Mouse (Mus musculus) limb, embryonic 14.5 days (tissue): ENCODE results near the gene Gm20388. TPM values are rescaled to one million over a fixed set of nuclear protein-coding genes. Genes with fewer than 3 reads are reported as not detected.

Source experiments
- ATAC-seq: fragments of 200-750 bp; cut with Nextera tagmentation; 2 replicates; pipeline ENCODE4 v1.8.0; 2017; ENCODE audit warnings: low read depth, moderate number of reproducible peaks, moderate TSS enrichment; ENCODE audit not compliant: low FRiP score
- DNase-seq: peaks from one replicate; pipeline ENCODE4 v3.0.0-alpha.2; 2015; ENCODE audit warnings: low spot score
- H3K27ac ChIP-seq: fragments of 300-500 bp; sonication (generic); replicated peaks from 2 replicates; pipeline ENCODE4 v1.5.1; 2014; ENCODE audit warnings: low read depth, mild to moderate bottlenecking, low read length, moderate library complexity, mixed read lengths
- H3K27me3 ChIP-seq: fragments of 300-500 bp; sonication (generic); 2 replicates; pipeline ENCODE4 v1.6.1; 2014; ENCODE audit warnings: low read length, mixed read lengths; ENCODE audit not compliant: control insufficient read depth, insufficient read depth
- H3K36me3 ChIP-seq: fragments of 300-500 bp; sonication (generic); 2 replicates; pipeline ENCODE4 v1.6.1; 2014; ENCODE audit warnings: mild to moderate bottlenecking, low read length, moderate library complexity, mixed read lengths; ENCODE audit not compliant: control insufficient read depth, insufficient read depth
- H3K4me1 ChIP-seq: fragments of 300-500 bp; sonication (generic); 2 replicates; pipeline ENCODE4 v1.6.1; 2014; ENCODE audit warnings: antibody characterized with exemption, low read length, mixed read lengths; ENCODE audit not compliant: control insufficient read depth, insufficient read depth
- H3K4me2 ChIP-seq: fragments of 300-500 bp; sonication (generic); replicated peaks from 2 replicates; pipeline ENCODE4 v1.6.1; 2014; ENCODE audit warnings: low read depth, mild to moderate bottlenecking, low read length, moderate library complexity; ENCODE audit not compliant: severe bottlenecking
- H3K4me3 ChIP-seq: fragments of 300-500 bp; sonication (generic); replicated peaks from 2 replicates; pipeline ENCODE4 v1.5.1; 2014; ENCODE audit warnings: low read length
- H3K9ac ChIP-seq: fragments of 300-500 bp; sonication (generic); 2 replicates; pipeline ENCODE4 v1.6.1; 2014; ENCODE audit warnings: mild to moderate bottlenecking, low read depth, low read length, moderate library complexity; ENCODE audit not compliant: severe bottlenecking
- H3K9me3 ChIP-seq: fragments of 300-500 bp; sonication (generic); 2 replicates; pipeline ENCODE4 v1.6.1; 2016; ENCODE audit warnings: low read length; ENCODE audit not compliant: control insufficient read depth
- POLR2A ChIP-seq: fragments of 200-500 bp; IDR thresholded peaks from 2 replicates; pipeline ENCODE4 v1.8.0; 2012; ENCODE audit warnings: inconsistent platforms, mild to moderate bottlenecking, moderate library complexity, borderline replicate concordance; ENCODE audit not compliant: insufficient read depth, insufficient read length; ENCODE audit errors: extremely low read depth
- WGBS: fragments of 180-500 bp; shearing (Covaris S2); extraction: QIAGEN DNeasy Blood & Tissue Kit; methylation state at CpG from one replicate; pipeline ENCODE4 v1.1.7; 2014; 5-methylcytosine and 5-hydroxymethylcytosine counted together
- polyA plus RNA-seq, 2 experiments: library from polyadenylated mRNA; depleted of rRNA in 1 of 2; stranded (reverse) in 1 of 2; unstranded in 1 of 2; fragments of >200 nt; fragmentation: Nextera tagmentation in 1 of 2; extraction: Ambion mirVana in 1 of 2; gene quantifications; 2 replicates each; pipeline versions ENCODE4 v1.2.1 to v1.2.3; 2012 to 2014

Gm20388 gene
- polyA plus RNA-seq, 2 experiments: 1.9 to 49.9 TPM

DNA sequence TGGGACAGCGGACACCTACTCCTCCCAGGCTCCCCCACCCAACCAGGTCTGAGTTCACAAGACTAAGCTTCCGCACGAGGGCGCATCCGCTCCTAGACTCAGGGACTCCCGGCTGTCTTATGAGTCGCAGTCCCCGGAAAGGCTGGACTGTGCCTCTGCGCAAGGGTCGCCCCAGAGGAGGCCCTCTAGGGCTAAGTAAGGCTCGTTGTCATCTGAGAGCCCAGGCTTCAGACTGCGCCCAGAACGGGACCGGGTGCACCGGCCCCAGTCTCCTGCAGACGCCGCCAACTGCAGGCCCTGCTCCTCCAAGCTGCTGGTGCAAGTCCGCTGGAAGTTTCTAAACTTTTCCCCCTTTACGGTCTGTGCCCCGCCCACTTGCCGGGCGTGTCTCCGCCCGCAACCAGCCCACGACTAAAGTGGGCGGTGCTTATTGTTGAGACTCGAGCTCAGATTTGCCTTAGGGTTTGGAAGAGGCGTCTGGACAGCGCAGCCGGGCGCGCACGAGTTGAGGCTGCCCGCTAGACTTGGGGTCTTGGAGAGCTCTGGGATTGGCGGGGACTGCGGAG is 1214.8 kb downstream of the Gm20388 start:
- Histone ChIP-seq H3K9ac (no peak overlapping the region), H3K4me3 (peak overlapping the region; percentile 33), H3K36me3 (peaks cover 9% of the 10 kb centered on the region; the same call in 1 of the 2 replicates), H3K4me1 (peaks cover 22% of the 10 kb centered on the region; the same call in 1 of the 2 replicates), H3K27me3 (peaks cover 97% of the 10 kb centered on the region), H3K4me2 (peak overlapping the region; percentile 57), H3K9me3 (no peaks in the 10 kb centered on the region), H3K27ac (no peak overlapping the region)
- no peak for TF ChIP-seq POLR2A
- ATAC-seq: peak; percentile 84
- WGBS: 0% methylated on average over 35 of the region's 36 CpGs
- peak; percentile 84 for DNase-seq

DNA sequence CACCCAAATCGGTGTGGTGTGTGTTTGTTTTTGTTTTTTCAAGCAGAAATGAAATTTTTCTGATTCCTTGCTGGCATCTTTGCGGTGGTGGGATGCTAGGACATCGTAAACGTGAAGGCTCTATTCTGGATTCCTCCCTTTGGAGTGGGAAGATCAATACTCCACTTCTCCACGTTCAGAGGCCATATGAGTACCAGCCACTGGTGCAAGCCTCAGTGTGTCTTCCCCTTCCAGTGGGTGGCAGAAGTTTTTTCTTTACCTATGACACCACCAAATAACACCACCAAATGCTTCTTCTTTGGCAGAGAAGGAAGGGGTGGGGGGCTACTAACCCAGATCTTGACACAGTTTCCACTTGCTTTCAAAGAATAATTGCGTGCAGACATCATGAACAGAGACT is 1215.5 kb downstream of the Gm20388 start:
- peaks cover 6% of the 10 kb centered on the region; the same call in 1 of the 2 replicates for H3K36me3 ChIP-seq
- peak overlapping the region; percentile 57 for H3K4me2 ChIP-seq
- peaks cover 22% of the 10 kb centered on the region; the same call in 1 of the 2 replicates for H3K4me1 ChIP-seq
- 6% methylated on average over 6 of the region's 6 CpGs for WGBS
- ATAC-seq (no peak), DNase-seq (no peak)
- no peak overlapping the region for H3K9ac ChIP-seq
- peaks cover 97% of the 10 kb centered on the region for H3K27me3 ChIP-seq
- TF ChIP-seq POLR2A: no peak
- H3K27ac ChIP-seq: no peak overlapping the region
- no peaks in the 10 kb centered on the region for H3K9me3 ChIP-seq
- peak overlapping the region; percentile 33; the same call in 1 of the 2 replicates for H3K4me3 ChIP-seq

DNA sequence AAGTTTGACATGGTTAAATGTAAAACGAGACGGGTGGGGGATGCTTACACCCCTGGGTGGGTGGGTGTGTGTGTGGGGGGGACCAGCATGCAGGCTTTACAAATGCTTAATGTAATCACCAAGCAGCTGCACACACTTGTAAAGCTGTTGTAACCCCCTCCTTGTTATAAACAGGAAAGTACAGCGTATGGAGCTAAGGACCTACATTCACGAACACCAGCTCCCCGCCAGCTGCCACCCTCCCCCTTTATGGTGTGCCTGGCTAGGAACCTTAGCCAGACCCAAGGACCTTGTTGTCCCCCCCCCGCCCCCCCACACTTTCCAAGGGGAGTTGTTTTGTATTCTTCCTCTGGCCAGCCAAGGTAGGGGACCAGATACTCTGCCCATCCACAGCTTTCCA is 1216.1 kb downstream of the Gm20388 start:
- no peak overlapping the region for H3K9ac ChIP-seq
- H3K27ac ChIP-seq: no peak overlapping the region
- no peaks in the 10 kb centered on the region for H3K9me3 ChIP-seq
- 0 out of 2 replicates have a peak, but pooled peaks cover under 1% of the 10 kb centered on the region for H3K36me3 ChIP-seq
- no peak overlapping the region for H3K4me2 ChIP-seq
- TF ChIP-seq POLR2A: no peak
- no peak overlapping the region for H3K4me3 ChIP-seq
- H3K27me3 ChIP-seq: peaks cover 93% of the 10 kb centered on the region
- peaks cover 22% of the 10 kb centered on the region; the same call in 1 of the 2 replicates for H3K4me1 ChIP-seq
- DNase-seq (no peak), ATAC-seq (no peak)
- WGBS: 25% methylated on average over 4 of the region's 6 CpGs

DNA sequence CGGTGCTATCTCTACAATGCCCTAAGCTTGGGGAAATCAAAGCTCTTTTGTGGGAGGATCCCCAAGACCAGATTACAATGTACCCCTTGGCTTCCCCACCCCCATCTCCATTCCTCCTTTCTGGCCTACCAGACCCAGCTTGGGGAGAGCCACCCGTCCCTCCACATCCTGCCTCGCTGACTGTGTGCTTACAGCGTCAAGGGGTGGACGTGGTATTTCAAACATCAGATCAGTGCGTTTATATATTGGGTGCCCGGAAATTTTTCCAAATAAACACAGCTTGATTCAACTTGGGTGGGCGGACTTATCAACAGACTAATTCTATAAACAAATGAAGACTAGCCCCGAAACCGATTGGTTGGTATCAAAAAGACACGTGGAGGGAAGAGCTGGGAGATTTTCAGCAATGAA is 1216.7 kb downstream of the Gm20388 start:
- DNase-seq: no peak
- H3K9me3 ChIP-seq: no peaks in the 10 kb centered on the region
- ATAC-seq: no peak
- H3K27ac ChIP-seq: no peak overlapping the region
- no peak overlapping the region for H3K4me2 ChIP-seq
- WGBS: 14% methylated on average over 11 of the region's 11 CpGs
- H3K4me1 ChIP-seq: peaks cover 22% of the 10 kb centered on the region; the same call in 1 of the 2 replicates
- no peak overlapping the region for H3K9ac ChIP-seq
- no peak for TF ChIP-seq POLR2A
- H3K36me3 ChIP-seq: no peaks in the 10 kb centered on the region
- peaks cover 87% of the 10 kb centered on the region for H3K27me3 ChIP-seq
- H3K4me3 ChIP-seq: no peak overlapping the region

DNA sequence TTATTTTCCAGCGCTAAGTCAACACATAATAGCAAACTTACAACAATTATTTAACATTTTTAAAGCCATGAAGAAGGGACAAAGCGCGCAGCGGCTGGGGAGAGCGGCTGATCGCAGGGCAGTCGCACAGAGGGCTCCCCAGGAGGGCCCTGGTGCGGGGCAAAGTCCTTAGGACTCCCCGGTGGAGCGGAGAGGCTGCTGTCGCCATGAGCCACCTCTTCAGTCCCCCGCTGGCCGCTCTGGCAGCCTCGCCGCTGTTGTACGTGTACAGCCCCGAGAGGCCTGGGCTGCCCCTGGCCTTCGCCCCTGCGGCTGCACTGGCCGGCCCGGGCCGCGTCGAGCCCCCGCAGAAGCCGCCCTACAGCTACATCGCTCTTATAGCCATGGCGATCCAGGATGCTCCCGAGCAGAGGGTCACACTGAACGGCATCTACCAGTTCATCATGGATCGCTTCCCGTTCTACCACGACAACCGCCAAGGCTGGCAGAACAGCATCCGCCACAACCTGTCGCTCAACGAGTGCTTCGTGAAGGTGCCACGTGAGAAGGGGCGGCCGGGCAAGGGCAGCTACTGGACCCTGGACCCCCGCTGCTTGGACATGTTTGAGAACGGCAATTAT is 1217.2 kb downstream of the Gm20388 start, which contains the start of gene Foxl1:
Foxl1 (plus strand) TSS at position 185 of the 620 bp plus-strand sequence.
- peak within 1 kb of the TSS; percentile 21; the same call in 1 of the 2 replicates for H3K9ac ChIP-seq
- WGBS: 4% methylated on average over 43 of the region's 43 CpGs
- no peak within 1 kb of the TSS for H3K27ac ChIP-seq
- H3K4me3 ChIP-seq: peak within 1 kb of the TSS; percentile 22
- ATAC-seq (no peak), DNase-seq (no peak)
- no peak for TF ChIP-seq POLR2A
- peaks cover 22% of the 10 kb centered on the region; the same call in 1 of the 2 replicates for H3K4me1 ChIP-seq
- peaks cover 81% of the 10 kb centered on the region for H3K27me3 ChIP-seq
- H3K9me3 ChIP-seq: no peaks in the 10 kb centered on the region
- no peaks in the 10 kb centered on the region for H3K36me3 ChIP-seq
- peak within 1 kb of the TSS; percentile 38 for H3K4me2 ChIP-seq
